Mouse (Mus musculus) liver, embryonic 14.5 days (tissue): ENCODE results near the gene Gyg. TPM values are rescaled to one million over a fixed set of nuclear protein-coding genes. Genes with fewer than 3 reads are reported as not detected.

Source experiments
- ATAC-seq: fragments of 200-750 bp; cut with Nextera tagmentation; 2 replicates; pipeline ENCODE4 v1.8.0; 2017; ENCODE audit warnings: moderate number of reproducible peaks, mild to moderate bottlenecking, moderate library complexity; ENCODE audit not compliant: insufficient read depth
- DNase-seq, 3 experiments: peaks; one replicate each; pipeline ENCODE4 v3.0.0-alpha.2; 2012 to 2013; ENCODE audit warnings: low read depth in 3 of 3, low spot score in 3 of 3
- H3K27ac ChIP-seq: fragments of 300-500 bp; sonication (generic); 2 replicates; pipeline ENCODE4 v1.5.1; 2014; ENCODE audit warnings: moderate library complexity, mild to moderate bottlenecking, control low read depth, inconsistent platforms
- H3K27me3 ChIP-seq: fragments of 300-500 bp; sonication (generic); 2 replicates; pipeline ENCODE4 v1.6.1; 2014; ENCODE audit warnings: mild to moderate bottlenecking, low read length, moderate library complexity; ENCODE audit not compliant: control insufficient read depth, insufficient read depth
- H3K36me3 ChIP-seq: fragments of 300-500 bp; sonication (generic); replicated peaks from 2 replicates; pipeline ENCODE4 v1.6.1; 2014; ENCODE audit warnings: low read depth; ENCODE audit not compliant: control insufficient read depth, insufficient read depth
- H3K4me1 ChIP-seq, 2 experiments: fragments of 200-500 bp in 1 of 2; fragments of 300-500 bp in 1 of 2; sonication (generic) in 1 of 2; replicated peaks; 2 replicates each; pipeline ENCODE4 v1.6.1; 2012 to 2014; ENCODE audit warnings: antibody characterized with exemption in 1 of 2, inconsistent platforms in 1 of 2, low read length in 1 of 2; ENCODE audit not compliant: control insufficient read depth in 2 of 2, insufficient read depth in 2 of 2
- H3K4me2 ChIP-seq: fragments of 300-500 bp; sonication (generic); 2 replicates; pipeline ENCODE4 v1.6.1; 2014; ENCODE audit warnings: low read depth, mild to moderate bottlenecking, control low read depth, moderate library complexity
- H3K4me3 ChIP-seq, 2 experiments: fragments of 200-500 bp in 1 of 2; fragments of 300-500 bp in 1 of 2; sonication (generic) in 1 of 2; 2 replicates each; pipeline ENCODE4 v1.5.1; 2012 to 2014; ENCODE audit warnings: low read depth in 2 of 2, low read length in 2 of 2, mild to moderate bottlenecking in 2 of 2, control low read depth in 1 of 2, inconsistent platforms in 1 of 2, moderate library complexity in 1 of 2; ENCODE audit not compliant: insufficient read depth in 1 of 2
- H3K9ac ChIP-seq: fragments of 300-500 bp; sonication (generic); replicated peaks from 2 replicates; pipeline ENCODE4 v1.6.1; 2014; ENCODE audit warnings: mild to moderate bottlenecking, control low read depth, moderate library complexity
- H3K9me3 ChIP-seq: fragments of 300-500 bp; sonication (generic); 2 replicates; pipeline ENCODE4 v1.6.1; 2016; ENCODE audit warnings: low read length, mixed read lengths; ENCODE audit not compliant: control insufficient read depth
- CTCF ChIP-seq: IDR thresholded peaks from 2 replicates; pipeline ENCODE4 v1.5.1; 2016; ENCODE audit warnings: antibody characterized with exemption, low read depth, control low read depth
- EP300 ChIP-seq: IDR thresholded peaks from 2 replicates; pipeline ENCODE4 v1.6.1; 2016; ENCODE audit warnings: antibody characterized with exemption, low read depth
- WGBS: fragments of 180-500 bp; shearing (Covaris S2); extraction: QIAGEN DNeasy Blood & Tissue Kit; methylation state at CpG from one replicate; pipeline ENCODE4 v1.1.7; 2014; ENCODE audit not compliant: insufficient replicate concordance; 5-methylcytosine and 5-hydroxymethylcytosine counted together
- polyA plus RNA-seq, 2 experiments: library from polyadenylated mRNA; depleted of rRNA in 1 of 2; stranded (reverse) in 1 of 2; unstranded in 1 of 2; fragments of >200 nt; fragmentation: Nextera tagmentation in 1 of 2; extraction: Ambion mirVana in 1 of 2; gene quantifications; 2 replicates each; pipeline versions ENCODE4 v1.2.1 to v1.2.3; 2012 to 2014

Gyg gene
- polyA plus RNA-seq, 2 experiments: 11.2 to 22.5 TPM

DNA sequence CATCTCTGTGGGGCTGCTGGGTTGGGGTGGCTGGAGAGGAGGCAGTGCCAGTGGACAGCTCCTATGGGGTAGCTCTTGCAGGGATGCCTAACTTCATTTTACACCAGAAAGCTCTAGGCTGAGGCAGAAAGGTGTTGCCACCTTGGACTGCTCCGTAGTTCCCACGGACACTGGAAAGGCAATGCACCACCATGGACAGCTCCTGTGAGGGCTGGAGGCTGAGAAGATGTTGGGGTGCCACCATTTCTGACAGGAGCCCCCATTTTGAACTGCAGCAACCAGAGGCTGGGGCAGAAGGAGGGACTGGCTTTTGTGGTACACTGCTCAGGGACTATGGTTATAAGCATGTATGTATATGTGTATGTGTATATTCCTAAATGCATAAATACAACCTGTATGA, 43.2 kb downstream of the Gyg start:
- no peaks in the 10 kb centered on the region for H3K9me3 ChIP-seq
- no peak overlapping the region for H3K4me3 ChIP-seq
- H3K36me3 ChIP-seq: peaks cover 4% of the 10 kb centered on the region
- H3K9ac ChIP-seq: no peak overlapping the region
- WGBS: 72% methylated on average over 2 of the region's 2 CpGs
- TF ChIP-seq EP300 (no peak), CTCF (no peak)
- no peak overlapping the region for H3K27ac ChIP-seq
- H3K4me1 ChIP-seq: no peaks in the 10 kb centered on the region
- ATAC-seq: no peak
- no peak overlapping the region for H3K4me2 ChIP-seq
- no peak for DNase-seq
- no peaks in the 10 kb centered on the region for H3K27me3 ChIP-seq

DNA sequence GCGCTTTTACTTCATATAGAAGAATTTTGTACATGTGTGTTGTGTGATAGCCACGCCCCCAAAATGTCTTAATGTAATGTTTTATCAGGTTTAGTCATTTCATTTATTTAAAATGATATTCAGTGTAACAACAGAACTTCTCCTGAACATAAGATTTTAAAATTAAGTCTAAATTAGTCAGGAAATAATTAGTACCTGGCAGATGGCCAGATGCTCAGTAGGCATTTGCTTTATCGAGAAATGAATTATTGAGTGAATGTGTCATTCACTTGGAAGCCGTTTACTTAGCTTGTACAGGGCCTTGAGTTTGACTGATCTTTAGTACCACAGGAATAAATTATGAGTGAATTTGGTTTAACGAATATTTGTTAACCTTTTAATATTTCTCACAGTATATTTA, 46.2 kb downstream of the Gyg start:
- ATAC-seq (no peak), DNase-seq (no peak)
- Histone ChIP-seq H3K36me3 (no peaks in the 10 kb centered on the region), H3K9ac (no peak overlapping the region), H3K27ac (no peak overlapping the region), H3K9me3 (no peaks in the 10 kb centered on the region), H3K4me2 (no peak overlapping the region), H3K27me3 (no peaks in the 10 kb centered on the region), H3K4me3 (no peak overlapping the region), H3K4me1 (no peaks in the 10 kb centered on the region)
- no peak for TF ChIP-seq EP300
- no peak for TF ChIP-seq CTCF
- 78% methylated on average over 5 of the region's 5 CpGs for WGBS

DNA sequence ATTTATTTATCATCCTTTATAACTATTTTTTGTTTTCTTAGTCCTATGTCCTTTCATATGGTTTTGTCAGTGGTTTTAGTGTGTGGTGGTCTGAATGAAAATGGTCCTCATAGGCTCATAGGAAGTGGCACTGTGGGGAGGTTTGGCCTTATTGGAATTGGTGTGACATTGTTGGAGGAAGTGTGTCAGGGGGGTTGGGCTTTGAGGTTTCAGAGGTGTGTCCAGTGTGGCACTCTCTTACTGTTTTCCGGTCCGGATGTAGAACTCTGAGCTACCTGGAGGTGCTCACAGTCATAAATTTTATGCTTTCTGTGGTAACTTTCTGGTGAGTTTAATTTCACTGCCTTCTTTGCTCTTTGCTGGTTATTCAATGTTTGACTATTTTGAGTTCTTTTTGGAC, 50.3 kb downstream of the Gyg start:
- Histone ChIP-seq H3K9ac (no peak overlapping the region), H3K36me3 (no peaks in the 10 kb centered on the region), H3K27ac (no peak overlapping the region), H3K4me1 (no peaks in the 10 kb centered on the region), H3K4me2 (no peak overlapping the region), H3K9me3 (no peaks in the 10 kb centered on the region), H3K4me3 (no peak overlapping the region), H3K27me3 (no peaks in the 10 kb centered on the region)
- DNase-seq (no peak), ATAC-seq (no peak)
- TF ChIP-seq EP300 (no peak), CTCF (no peak)
- 63% methylated on average over 2 of the region's 2 CpGs for WGBS

DNA sequence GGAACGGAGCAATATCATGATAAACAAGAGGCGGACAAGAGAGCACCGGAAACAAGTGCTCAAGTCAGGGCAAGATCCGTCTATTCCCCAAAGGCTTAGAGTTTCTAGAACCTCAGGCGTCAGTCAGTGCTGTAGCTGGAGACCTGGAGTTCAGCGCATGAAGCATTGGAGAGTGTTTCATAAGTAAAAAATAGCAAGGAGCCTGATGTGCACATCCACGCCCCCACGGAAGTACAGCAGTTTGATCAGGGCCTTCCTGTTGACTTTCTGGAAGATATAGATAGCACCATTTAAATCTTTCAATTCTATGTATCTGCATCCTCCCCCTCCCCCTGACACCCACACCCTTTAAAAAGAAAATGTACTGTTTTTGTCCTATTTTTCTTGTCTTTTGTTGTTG, 50.8 kb downstream of the Gyg start:
- no peak for ATAC-seq

DNA sequence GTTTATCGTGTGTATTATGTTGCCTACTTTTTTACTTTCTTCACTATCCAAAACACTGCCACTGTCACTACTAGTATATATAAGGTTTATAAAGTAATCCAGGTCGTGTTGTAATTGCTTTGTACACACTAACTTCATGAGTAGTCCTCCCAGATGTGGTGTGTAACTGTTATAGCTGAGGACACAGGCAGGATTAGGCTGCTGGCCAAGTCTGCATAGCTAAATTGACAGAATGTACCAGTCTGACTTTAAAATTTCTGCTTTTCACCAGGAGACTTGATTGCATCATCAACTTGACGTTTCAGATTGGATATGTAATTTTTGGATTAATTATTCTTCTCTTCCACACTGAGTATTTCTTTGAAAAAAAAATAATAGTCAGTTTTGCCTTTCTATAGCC, 51.3 kb downstream of the Gyg start:
- H3K36me3 ChIP-seq: no peaks in the 10 kb centered on the region
- no peaks in the 10 kb centered on the region for H3K4me1 ChIP-seq
- no peak overlapping the region for H3K9ac ChIP-seq
- no peaks in the 10 kb centered on the region for H3K9me3 ChIP-seq
- TF ChIP-seq CTCF (no peak), EP300 (no peak)
- no peak overlapping the region for H3K4me3 ChIP-seq
- no peak overlapping the region for H3K27ac ChIP-seq
- H3K4me2 ChIP-seq: no peak overlapping the region
- ATAC-seq (no peak), DNase-seq (no peak)
- no peaks in the 10 kb centered on the region for H3K27me3 ChIP-seq
- whole genome bisulfite sequencing: 58% methylated on average over 3 of the region's 3 CpGs

More for the DNA sequence above, 50.8 kb downstream of the Gyg start:
- Histone ChIP-seq H3K4me1 (no peaks in the 10 kb centered on the region), H3K9ac (no peak overlapping the region), H3K36me3 (no peaks in the 10 kb centered on the region), H3K4me2 (no peak overlapping the region), H3K4me3 (no peak overlapping the region), H3K9me3 (no peaks in the 10 kb centered on the region), H3K27ac (no peak overlapping the region), H3K27me3 (no peaks in the 10 kb centered on the region)
- 50% methylated on average over 8 of the region's 8 CpGs for WGBS
- no peak for TF ChIP-seq CTCF
- TF ChIP-seq EP300: no peak
- DNase-seq: no peak

DNA sequence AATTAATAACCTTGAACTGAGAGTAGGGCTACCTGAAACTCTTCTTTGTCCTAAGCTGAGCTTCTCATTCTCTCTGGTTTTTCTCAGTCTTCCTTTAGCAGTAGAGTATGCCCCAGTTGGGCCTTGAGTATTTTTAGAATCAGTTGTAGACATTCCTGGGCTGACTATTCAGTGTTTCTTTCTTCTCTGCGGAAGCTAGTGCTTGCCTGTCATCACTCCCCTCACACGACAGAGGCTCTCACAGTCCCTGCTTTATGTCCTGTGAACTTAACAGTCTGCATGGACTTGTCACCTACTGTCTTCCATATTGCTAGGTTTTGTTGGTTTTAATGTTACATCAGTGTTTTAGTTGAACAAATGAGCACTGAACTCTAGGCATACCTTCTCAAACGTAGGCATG, 73.0 kb downstream of the Gyg start:
- H3K36me3 ChIP-seq: no peaks in the 10 kb centered on the region
- DNase-seq (no peak), ATAC-seq (no peak)
- H3K4me1 ChIP-seq: no peaks in the 10 kb centered on the region
- H3K27me3 ChIP-seq: no peaks in the 10 kb centered on the region
- no peak overlapping the region for H3K4me3 ChIP-seq
- WGBS: 66% methylated on average over 3 of the region's 3 CpGs
- no peaks in the 10 kb centered on the region for H3K9me3 ChIP-seq
- no peak overlapping the region for H3K9ac ChIP-seq
- no peak overlapping the region for H3K27ac ChIP-seq
- no peak overlapping the region for H3K4me2 ChIP-seq
- TF ChIP-seq EP300 (no peak), CTCF (no peak)
